Mouse (Mus musculus) midbrain, embryonic 13.5 days (tissue): ENCODE data around the gene Coa6. TPM values are rescaled to one million over a fixed set of nuclear protein-coding genes. Genes with fewer than 3 reads are reported as not detected.
A peak's percentile ranks its signal among the peaks of the same experiment; 100 is the strongest.

ENCODE experiments used
- ATAC-seq: fragments of 200-750 bp; cut with Nextera tagmentation; 2 replicates; pipeline ENCODE4 v1.8.0; 2017; ENCODE audit warnings: mild to moderate bottlenecking, moderate TSS enrichment, moderate library complexity
- H3K27ac ChIP-seq: fragments of 300-500 bp; sonication (generic); 2 replicates; pipeline ENCODE4 v1.5.1; 2015; ENCODE audit warnings: inconsistent platforms, mild to moderate bottlenecking, moderate library complexity
- H3K27me3 ChIP-seq: fragments of 300-500 bp; sonication (generic); 2 replicates; pipeline ENCODE4 v1.6.1; 2015; ENCODE audit warnings: mild to moderate bottlenecking, inconsistent platforms
- H3K36me3 ChIP-seq: fragments of 300-500 bp; sonication (generic); 2 replicates; pipeline ENCODE4 v1.6.1; 2015; ENCODE audit warnings: mild to moderate bottlenecking, inconsistent platforms
- H3K4me1 ChIP-seq: fragments of 300-500 bp; sonication (generic); replicated peaks from 2 replicates; pipeline ENCODE4 v1.6.1; 2015; ENCODE audit warnings: inconsistent platforms
- H3K4me2 ChIP-seq: fragments of 300-500 bp; sonication (generic); replicated peaks from 2 replicates; pipeline ENCODE4 v1.6.1; 2015; ENCODE audit warnings: moderate library complexity, mild to moderate bottlenecking, inconsistent platforms
- H3K4me3 ChIP-seq: fragments of 300-500 bp; sonication (generic); replicated peaks from 2 replicates; pipeline ENCODE4 v1.5.1; 2015; ENCODE audit warnings: mild to moderate bottlenecking, inconsistent platforms
- H3K9ac ChIP-seq: fragments of 300-500 bp; sonication (generic); replicated peaks from 2 replicates; pipeline ENCODE4 v1.6.1; 2015; ENCODE audit warnings: mild to moderate bottlenecking, inconsistent platforms
- H3K9me3 ChIP-seq: fragments of 300-500 bp; sonication (generic); 2 replicates; pipeline ENCODE4 v1.6.1; 2016; ENCODE audit warnings: mild to moderate bottlenecking, inconsistent platforms
- WGBS: fragments of 180-500 bp; shearing (Covaris S2); methylation state at CpG from one replicate; pipeline ENCODE4 v1.1.7; 2015; 5-methylcytosine and 5-hydroxymethylcytosine counted together
- polyA plus RNA-seq: library from polyadenylated mRNA; unstranded; fragments of >200 nt; fragmentation: Nextera tagmentation; extraction: Ambion mirVana; gene quantifications from 2 replicates; pipeline ENCODE4 v1.2.1, GENCODE M21; 2015

The Coa6 gene
- polyA plus RNA-seq, 1 experiment from 2014 or later: 43.4 TPM

DNA sequence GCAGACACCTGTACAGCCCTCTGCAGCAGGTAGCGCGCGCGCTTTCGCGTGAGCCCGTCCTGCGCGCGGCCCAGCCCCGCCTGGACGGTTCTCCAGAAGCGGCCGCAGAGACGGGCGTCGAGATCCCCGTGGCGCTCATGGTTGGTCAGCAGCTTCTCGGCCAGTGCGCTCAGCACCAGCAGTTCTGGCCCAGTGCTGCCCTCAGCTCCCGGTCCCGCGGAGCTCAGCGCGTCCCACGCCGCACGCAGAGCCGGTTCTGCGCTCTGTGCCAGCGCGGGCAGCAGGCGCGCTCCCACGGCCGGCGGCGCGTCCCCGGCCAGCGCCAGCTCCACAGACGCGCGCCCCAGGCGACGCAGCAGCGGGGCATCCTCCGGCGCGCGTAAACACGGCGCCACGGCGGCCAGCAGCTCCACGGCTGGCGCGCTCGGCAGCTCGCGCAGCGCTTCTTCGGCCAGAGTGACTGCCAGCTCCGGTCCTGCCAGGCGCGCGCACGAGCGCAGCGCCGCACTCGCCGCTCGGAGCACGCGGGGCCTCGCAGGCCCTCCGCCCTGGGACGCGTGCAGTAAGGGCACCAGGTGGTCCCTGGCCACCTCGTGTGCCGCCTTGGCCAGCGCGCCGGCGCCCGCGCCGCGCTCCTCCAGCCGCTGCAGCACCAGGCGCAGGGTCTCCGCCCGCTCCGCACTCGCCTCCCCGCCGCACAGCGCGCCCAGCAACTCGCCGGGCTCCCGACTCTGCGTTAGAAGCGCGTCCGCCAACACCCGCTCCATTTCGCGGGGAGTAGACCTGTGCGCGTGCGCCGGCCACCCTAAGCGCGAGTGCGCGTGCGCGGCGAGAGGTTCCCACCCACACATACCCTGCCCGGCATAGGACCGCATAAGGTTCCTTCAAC lies 52.2 kb downstream of the Coa6 start, which contains the start of gene Tarbp1:
TSS of gene Tarbp1 (minus strand) at position 767 of the 889 bp plus-strand sequence.
- Histone ChIP-seq H3K4me2 (peak within 1 kb of the TSS; percentile 81), H3K4me3 (peak within 1 kb of the TSS; percentile 72), H3K4me1 (peaks cover 17% of the 10 kb centered on the region), H3K27me3 (peaks cover 24% of the 10 kb centered on the region), H3K27ac (peak within 1 kb of the TSS; percentile 83), H3K9me3 (no peaks in the 10 kb centered on the region), H3K9ac (peak within 1 kb of the TSS; percentile 82), H3K36me3 (peaks cover 4% of the 10 kb centered on the region; the same call in 1 of the 2 replicates)
- WGBS: under 1% methylated on average over 109 of the region's 124 CpGs
- ATAC-seq: peak; percentile 95

Other genes with a start within 250 kb of the Coa6 start
- gene Slc35f3, start 124.0 kb upstream of the Coa6 start, polyA plus RNA-seq: 0.54 and 0.75 TPM in 2 replicates
- 1.8 TPM in 2 replicates for gene Tarbp1, start 52.5 kb downstream of the Coa6 start, polyA plus RNA-seq
- 8.3 and 9.2 TPM in 2 replicates for gene Irf2bp2, start 171.5 kb downstream of the Coa6 start, polyA plus RNA-seq